In genomic region chr17:3366741-3367140, GRCm38 (mm10) we compare ENCODE assay signal across 12 mouse cellular contexts. TPM values are rescaled to one million over a fixed set of nuclear protein-coding genes. Genes with fewer than 3 reads are reported as not detected.
DNase-seq lines count a peak whose midpoint lies in the region; ATAC-seq lines count a peak whose summit lies in the region.
"Had no signal": no experiment of that assay in that cellular context is flagged by ENCODE, and none has a peak within 500 bp of the region (broad histone marks: within the 10 kb centered on the region; RNA-seq: fewer than 3 reads in every experiment).

No protein-coding gene starts in this region.

- no peak overlapping the region for H3K9ac ChIP-seq in forebrain, embryonic 14.5 days (ENCODE audit: low read length)
- H3K9ac ChIP-seq in forebrain, embryonic 16.5 days (replicated peaks; ENCODE audit: low read depth, low read length), result no peak overlapping the region
- H3K9ac ChIP-seq: forebrain, embryonic 12.5 days; heart, embryonic 13.5 days had no signal

- no peaks in the 10 kb centered on the region for H3K27me3 ChIP-seq in forebrain, embryonic 14.5 days (replicated peaks; ENCODE audit: control insufficient read depth, insufficient read depth, low read length)
- H3K27me3 ChIP-seq in forebrain, embryonic 16.5 days (replicated peaks; ENCODE audit: control insufficient read depth, insufficient read depth, low read length), result no peaks in the 10 kb centered on the region
- H3K27me3 ChIP-seq: forebrain, embryonic 12.5 days; heart, embryonic 13.5 days had no signal

- H3K36me3 ChIP-seq in forebrain, embryonic 14.5 days (ENCODE audit: control insufficient read depth, insufficient read depth, low read length), result no peaks in the 10 kb centered on the region
- H3K36me3 ChIP-seq in forebrain, embryonic 16.5 days (ENCODE audit: control insufficient read depth, insufficient read depth), result no peaks in the 10 kb centered on the region
- H3K36me3 ChIP-seq: forebrain, embryonic 12.5 days; heart, embryonic 13.5 days had no signal

- peaks cover 16% of the 10 kb centered on the region for H3K4me1 ChIP-seq in forebrain, embryonic 14.5 days (ENCODE audit: control insufficient read depth, insufficient read depth, low read length)
- H3K4me1 ChIP-seq in forebrain, embryonic 16.5 days (replicated peaks; ENCODE audit: control insufficient read depth, insufficient read depth, low read length), result peaks cover 45% of the 10 kb centered on the region
- H3K4me1 ChIP-seq: forebrain, embryonic 12.5 days; heart, embryonic 13.5 days had no signal

- H3K27ac ChIP-seq in forebrain, embryonic 14.5 days (ENCODE audit: low read depth, low read length), result no peak overlapping the region
- no peak overlapping the region for H3K27ac ChIP-seq in forebrain, embryonic 16.5 days (ENCODE audit: low read length)
- H3K27ac ChIP-seq: forebrain, embryonic 12.5 days; heart, embryonic 13.5 days had no signal

- no peak overlapping the region for H3K4me3 ChIP-seq in forebrain, embryonic 14.5 days (ENCODE audit: low read depth, low read length)
- no peak overlapping the region for H3K4me3 ChIP-seq in forebrain, embryonic 16.5 days (replicated peaks; ENCODE audit: low read length)
- H3K4me3 ChIP-seq: forebrain, embryonic 12.5 days; heart, embryonic 13.5 days; myocyte had no signal

- DNase-seq in forebrain, embryonic 14.5 days (ENCODE audit: low spot score), result peak; percentile 64
- DNase-seq in right cerebral cortex, postnatal 14 days, result peak; percentile 19
- DNase-seq in right cerebral cortex, postnatal 36 days (ENCODE audit: low spot score in 2 of 2), result no peak
- peak; percentile 12 for DNase-seq in kidney, postnatal 14 days
- DNase-seq in skeletal muscle tissue, adult 2 months (ENCODE audit: low read depth, low spot score), result peak; percentile 18
- no peak for DNase-seq in left cerebral cortex, postnatal 36 days (ENCODE audit: low spot score in 2 of 2)
- no peak for DNase-seq in thymus, postnatal 0 days (ENCODE audit: low spot score)
- DNase-seq: cerebellum, adult 8-10 months had no signal

- 65% methylated on average over 3 of the region's 3 CpGs for WGBS in forebrain, embryonic 14.5 days
- 48% methylated on average over 3 of the region's 3 CpGs for WGBS in forebrain, embryonic 16.5 days

- H3K9me3 ChIP-seq in forebrain, embryonic 14.5 days (replicated peaks; ENCODE audit: control insufficient read depth, low read length), result no peaks in the 10 kb centered on the region
- H3K9me3 ChIP-seq in forebrain, embryonic 16.5 days (ENCODE audit: control insufficient read depth, low read length), result no peaks in the 10 kb centered on the region
- H3K9me3 ChIP-seq: forebrain, embryonic 12.5 days; heart, embryonic 13.5 days had no signal

- H3K4me2 ChIP-seq in forebrain, embryonic 14.5 days (ENCODE audit: low read length), result no peak overlapping the region
- H3K4me2 ChIP-seq in forebrain, embryonic 16.5 days (ENCODE audit: low read length), result no peak overlapping the region
- H3K4me2 ChIP-seq: forebrain, embryonic 12.5 days; heart, embryonic 13.5 days had no signal

- no peak for ATAC-seq in forebrain, embryonic 14.5 days
- no peak for ATAC-seq in forebrain, embryonic 16.5 days

- intact Hi-C loops in left cerebral cortex, postnatal 36 days (cut with DNase I), result no loop called here

RNA-seq across cellular contexts. Expression of gene Tiam2, which starts 40.4 kb away (rescaled TPM):
- 81.3 and 106 TPM in 2 replicates for polyA plus RNA-seq in forebrain, embryonic 14.5 days (2014; fragmentation: Nextera tagmentation; extraction: Ambion mirVana)
- polyA plus RNA-seq in forebrain, embryonic 16.5 days (2015; fragmentation: Nextera tagmentation; extraction: Ambion mirVana), result 137 and 155 TPM in 2 replicates
- total RNA-seq in left cerebral cortex, postnatal 36 days (2021), result 10 to 100 TPM; 91.2 to 95.7 TPM
- polyA plus RNA-seq in thymus, postnatal 0 days (2015; fragmentation: Nextera tagmentation; extraction: Ambion mirVana), result 0.49 and 0.51 TPM in 2 replicates

Comparison
In these comparisons a context has a peak if more than half of its experiments do, and no peak if none do; other contexts are left out.
1. DNase-seq: peak in forebrain, embryonic 14.5 days (single experiment), right cerebral cortex, postnatal 14 days (single experiment), kidney, postnatal 14 days (single experiment) and skeletal muscle tissue, adult 2 months (single experiment); none in right cerebral cortex, postnatal 36 days (0 of 2), left cerebral cortex, postnatal 36 days (0 of 2) and thymus, postnatal 0 days (single experiment).
2. RNA of gene Tiam2, which starts 40.4 kb away (polyA plus RNA-seq): 137 to 155 TPM in forebrain, embryonic 16.5 days and 81.3 to 106 TPM in forebrain, embryonic 14.5 days; 0.49 to 0.51 TPM in thymus, postnatal 0 days; every median in the first group is over 10 times any median in the second.